Mouse (Mus musculus) bone marrow, adult 2 months (tissue): ENCODE data around the gene Gm5089.

Experiments
- CTCF ChIP-seq: fragments of 200-500 bp; IDR thresholded peaks from 2 replicates; pipeline ENCODE4 v1.5.1; 2011; ENCODE audit warnings: low read length, control low read depth; ENCODE audit not compliant: control insufficient read depth, insufficient read depth
- POLR2A ChIP-seq: fragments of 200-500 bp; IDR thresholded peaks from 2 replicates; pipeline ENCODE4 v1.6.1; 2011; ENCODE audit warnings: low read depth, mild to moderate bottlenecking, control low read depth, low read length, borderline replicate concordance; ENCODE audit not compliant: control insufficient read depth

DNA sequence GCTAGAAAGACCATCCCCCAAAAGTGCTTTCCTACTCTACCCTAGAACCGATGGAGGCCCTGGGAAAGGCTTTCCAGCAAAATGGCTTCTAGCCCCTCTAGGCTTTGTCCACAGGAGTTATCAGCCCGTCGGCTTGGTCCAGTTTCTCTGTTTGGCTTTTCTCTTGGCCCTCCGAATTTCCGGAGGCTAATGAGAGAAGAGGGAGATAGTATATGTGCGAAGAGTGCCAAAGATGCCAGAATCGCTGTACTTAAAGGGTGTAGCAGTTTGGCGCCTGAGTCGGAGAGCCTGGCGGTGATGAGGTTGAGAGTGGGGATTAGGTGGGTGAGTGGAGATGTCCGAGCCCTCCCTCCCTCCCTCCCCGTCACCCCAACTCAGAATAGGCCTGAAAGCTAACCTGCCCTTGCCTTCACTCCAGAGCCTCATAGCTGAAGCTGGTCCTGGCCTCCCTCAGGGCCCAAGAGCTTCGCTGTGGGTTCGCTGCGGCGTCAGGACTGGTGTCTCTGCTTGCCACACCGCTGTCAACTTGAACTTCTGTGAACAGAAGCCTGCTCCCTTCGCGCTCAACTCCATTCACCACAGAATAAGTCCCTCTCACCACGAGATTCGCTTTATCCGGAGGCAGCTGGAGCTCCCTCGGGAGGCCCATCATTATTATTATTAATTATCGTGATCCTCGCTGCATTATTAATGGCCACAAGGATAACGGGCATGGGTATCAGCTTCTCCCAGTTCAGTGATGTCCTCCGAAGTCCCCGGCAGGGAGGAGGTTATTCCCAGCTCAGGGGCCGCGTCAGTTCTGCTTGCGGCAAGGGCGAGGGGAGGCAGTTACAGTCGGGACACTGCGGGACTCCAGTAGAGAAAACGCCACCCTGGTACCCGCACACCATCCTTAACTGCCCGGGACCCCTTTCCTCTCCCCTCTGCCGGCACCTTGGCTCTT is 31.4 kb upstream of the Gm5089 start:
- TF ChIP-seq POLR2A, result no peak
- TF ChIP-seq CTCF, result no peak
